In genomic region chr13:41078690-41079420, GRCm38 (mm10) we compare ENCODE assay signal across 9 mouse cellular contexts. TPM values are rescaled to one million over a fixed set of nuclear protein-coding genes. Genes with fewer than 3 reads are reported as not detected.
DNase-seq lines count a peak whose midpoint lies in the region; ATAC-seq and TF ChIP-seq lines count a peak whose summit lies in the region.
"Had no signal": no experiment of that assay in that cellular context is flagged by ENCODE, and none has a peak within 500 bp of the region (broad histone marks: within the 10 kb centered on the region; RNA-seq: fewer than 3 reads in every experiment).

No protein-coding gene starts in this region.

- H3K4me3 ChIP-seq in megakaryocyte, embryonic 14.5 days (replicated peaks) = peak overlapping the region; percentile 89
- H3K4me3 ChIP-seq in liver, embryonic 15.5 days (replicated peaks) = peak overlapping the region; percentile 53
- peak overlapping the region; percentile 38 for H3K4me3 ChIP-seq in stomach, postnatal 0 days (ENCODE audit: low read depth, low read length)

- DNase-seq in embryo, embryonic 11 days = peak; percentile 17
- DNase-seq in embryo, embryonic 10 days (ENCODE audit: low spot score) = no peak
- no peak for DNase-seq in stomach, postnatal 0 days (ENCODE audit: low spot score)
- no peak for DNase-seq in cerebellum, adult 9-10 months

- no peak for TF ChIP-seq CTCF in stomach, postnatal 0 days (IDR thresholded peaks at IDR 0.05; ENCODE audit: low read depth)

- peak overlapping the region; percentile 86 for H3K4me2 ChIP-seq in liver, embryonic 15.5 days
- peak overlapping the region; percentile 69 for H3K4me2 ChIP-seq in stomach, postnatal 0 days (replicated peaks; ENCODE audit: low read depth)

- no peak overlapping the region for H3K27ac ChIP-seq in liver, embryonic 15.5 days (replicated peaks)
- no peak overlapping the region for H3K27ac ChIP-seq in stomach, postnatal 0 days (replicated peaks)

- peaks cover 61% of the 10 kb centered on the region for H3K27me3 ChIP-seq in megakaryocyte, embryonic 14.5 days (replicated peaks)
- H3K27me3 ChIP-seq in liver, embryonic 15.5 days = peaks cover 60% of the 10 kb centered on the region
- no peaks in the 10 kb centered on the region for H3K27me3 ChIP-seq in stomach, postnatal 0 days (ENCODE audit: control insufficient read depth, insufficient read depth, low read length)

- H3K9ac ChIP-seq in liver, embryonic 15.5 days = no peak overlapping the region
- H3K9ac ChIP-seq in stomach, postnatal 0 days (ENCODE audit: low read length) = peak overlapping the region; percentile 18; the same call in 1 of the 2 replicates

- no peaks in the 10 kb centered on the region for H3K9me3 ChIP-seq in megakaryocyte, embryonic 14.5 days
- H3K9me3 ChIP-seq in liver, embryonic 15.5 days (replicated peaks) = no peaks in the 10 kb centered on the region
- no peaks in the 10 kb centered on the region for H3K9me3 ChIP-seq in stomach, postnatal 0 days (ENCODE audit: control insufficient read depth, low read length)

- no peak for ATAC-seq in megakaryocyte, adult 5-6 weeks (ENCODE audit: poor library complexity, severe bottlenecking)
- peak; percentile 14; the same call in 1 of the 2 replicates for ATAC-seq in liver, embryonic 15.5 days (ENCODE audit: insufficient read depth)
- ATAC-seq in stomach, postnatal 0 days (ENCODE audit: low FRiP score, low TSS enrichment) = no peak; the same call in 1 of the 2 replicates
- no peak for ATAC-seq in cerebellum, adult (ENCODE audit: insufficient number of reproducible peaks, low FRiP score, low TSS enrichment)

- 12% methylated on average over 24 of the region's 24 CpGs for WGBS in liver, embryonic 15.5 days (ENCODE audit: insufficient replicate concordance)
- 16% methylated on average over 24 of the region's 24 CpGs for WGBS in stomach, postnatal 0 days

- no peaks in the 10 kb centered on the region for H3K36me3 ChIP-seq in megakaryocyte, embryonic 14.5 days (replicated peaks; ENCODE audit: low read length)
- H3K36me3 ChIP-seq in liver, embryonic 15.5 days (replicated peaks) = no peaks in the 10 kb centered on the region
- H3K36me3 ChIP-seq in stomach, postnatal 0 days (ENCODE audit: control insufficient read depth, insufficient read depth, low read length) = no peaks in the 10 kb centered on the region

- no peak for TF ChIP-seq EP300 in stomach, postnatal 0 days (optimal IDR thresholded peaks at IDR 0.05)

- peaks cover 15% of the 10 kb centered on the region for H3K4me1 ChIP-seq in megakaryocyte, embryonic 14.5 days
- peaks cover 9% of the 10 kb centered on the region for H3K4me1 ChIP-seq in liver, embryonic 15.5 days (replicated peaks)
- no peaks in the 10 kb centered on the region for H3K4me1 ChIP-seq in stomach, postnatal 0 days (replicated peaks; ENCODE audit: control insufficient read depth, insufficient read depth)

RNA-seq across cellular contexts. Expression of gene Mak, which starts 0.7 kb away (rescaled TPM):
- not detected in 2 replicates for polyA plus RNA-seq in megakaryocyte, embryonic 14.5 days (2012; ENCODE audit: insufficient read depth, low replicate concordance)
- 0.23 and 0.27 TPM in 2 replicates for total RNA-seq in megakaryocyte, adult 5-6 weeks (2015)
- 0.22 and 0.41 TPM in 2 replicates for total RNA-seq in megakaryocyte, adult 5-6 weeks (2017)
- 0.10 and 0.31 TPM in 2 replicates for polyA plus RNA-seq in liver, embryonic 15.5 days (2015; fragmentation: Nextera tagmentation; extraction: Ambion mirVana)
- 0.23 and 0.24 TPM in 2 replicates for polyA plus RNA-seq in stomach, postnatal 0 days (2015; fragmentation: Nextera tagmentation; extraction: Ambion mirVana)

RNA-seq across cellular contexts. Expression of gene Gcm2, which starts 32.0 kb away (rescaled TPM):
- not detected in 2 replicates for polyA plus RNA-seq in megakaryocyte, embryonic 14.5 days (2012; ENCODE audit: insufficient read depth, low replicate concordance)
- total RNA-seq in megakaryocyte, adult 5-6 weeks (2015) = not detected in 2 replicates
- 0.26 TPM in 1 of 2 replicates, not detected in the other for total RNA-seq in megakaryocyte, adult 5-6 weeks (2017)
- polyA plus RNA-seq in liver, embryonic 15.5 days (2015; fragmentation: Nextera tagmentation; extraction: Ambion mirVana) = not detected in 2 replicates
- polyA plus RNA-seq in stomach, postnatal 0 days (2015; fragmentation: Nextera tagmentation; extraction: Ambion mirVana) = not detected in 2 replicates
- total RNA-seq: left cerebral cortex, adult 8-10 months had no signal

RNA-seq across cellular contexts. Expression of gene Sycp2l, which starts 35.3 kb away (rescaled TPM):
- not detected in 2 replicates for polyA plus RNA-seq in megakaryocyte, embryonic 14.5 days (2012; ENCODE audit: insufficient read depth, low replicate concordance)
- total RNA-seq in megakaryocyte, adult 5-6 weeks (2015) = not detected in 2 replicates
- total RNA-seq in megakaryocyte, adult 5-6 weeks (2017) = not detected in 2 replicates
- polyA plus RNA-seq in liver, embryonic 15.5 days (2015; fragmentation: Nextera tagmentation; extraction: Ambion mirVana) = not detected in 2 replicates
- 0.11 and 0.23 TPM in 2 replicates for polyA plus RNA-seq in stomach, postnatal 0 days (2015; fragmentation: Nextera tagmentation; extraction: Ambion mirVana)

Comparison
In these comparisons a context has a peak if more than half of its experiments do, and no peak if none do; other contexts are left out.
1. H3K4me3 ChIP-seq: peak in every context shown above with its lines; median percentile 89 in megakaryocyte, embryonic 14.5 days; 53 in liver, embryonic 15.5 days; 38 in stomach, postnatal 0 days.